Mouse (Mus musculus) thymus, adult 2 months (tissue): ENCODE results near the gene A4galt. TPM values are rescaled to one million over a fixed set of nuclear protein-coding genes. Genes with fewer than 3 reads are reported as not detected.

Experiments used
- DNase-seq: peaks from one replicate; pipeline ENCODE4 v3.0.0; 2021
- H3K27ac ChIP-seq: fragments of 200-500 bp; 2 replicates; pipeline ENCODE4 v1.5.1; 2012; ENCODE audit warnings: low read length, control low read depth; ENCODE audit not compliant: control insufficient read depth, insufficient read depth
- H3K27me3 ChIP-seq: fragments of 200-500 bp; 2 replicates; pipeline ENCODE4 v1.6.1; 2012; ENCODE audit warnings: mild to moderate bottlenecking, low read length, moderate library complexity, mixed read lengths; ENCODE audit not compliant: control insufficient read depth, insufficient read depth
- H3K36me3 ChIP-seq: fragments of 200-500 bp; 2 replicates; pipeline ENCODE4 v1.6.1; 2012; ENCODE audit warnings: mild to moderate bottlenecking, low read length, moderate library complexity; ENCODE audit not compliant: control insufficient read depth, insufficient read depth
- H3K4me1 ChIP-seq: fragments of 200-500 bp; replicated peaks from 2 replicates; pipeline ENCODE4 v1.6.1; 2012; ENCODE audit warnings: low read length; ENCODE audit not compliant: control insufficient read depth, insufficient read depth
- H3K4me3 ChIP-seq: fragments of 200-500 bp; 2 replicates; pipeline ENCODE4 v1.5.1; 2012; ENCODE audit warnings: mild to moderate bottlenecking, low read length, control low read depth, moderate library complexity; ENCODE audit not compliant: control insufficient read depth, insufficient read depth
- CTCF ChIP-seq: fragments of 200-500 bp; IDR thresholded peaks from 2 replicates; pipeline ENCODE4 v1.5.1; 2012; ENCODE audit warnings: mild to moderate bottlenecking, control low read depth, low read length, moderate library complexity, borderline replicate concordance; ENCODE audit not compliant: control insufficient read depth, poor library complexity, insufficient read depth; ENCODE audit errors: extremely low read depth
- POLR2A ChIP-seq: fragments of 200-500 bp; IDR thresholded peaks from 2 replicates; pipeline ENCODE4 v1.6.1; 2012; ENCODE audit warnings: mild to moderate bottlenecking, low read length, control low read depth, moderate library complexity; ENCODE audit not compliant: control insufficient read depth, poor library complexity, insufficient read depth; ENCODE audit errors: extremely low read depth
- WGBS: fragments of 180-500 bp; shearing (Covaris S2); methylation state at CpG from one replicate; pipeline ENCODE4 v1.1.7; 2018; 5-methylcytosine and 5-hydroxymethylcytosine counted together
- polyA plus RNA-seq: library from polyadenylated mRNA; depleted of rRNA; stranded (reverse); fragments of >200 nt; gene quantifications from 2 replicates; pipeline ENCODE4 v1.2.3, GENCODE M21; 2012

The A4galt gene
- polyA plus RNA-seq, 1 experiment, result 5.4 TPM

- Histone ChIP-seq H3K4me1 (no peaks in the 10 kb centered on the region), H3K27me3 (no peaks in the 10 kb centered on the region), H3K27ac (no peak overlapping the region), H3K4me3 (no peak overlapping the region), H3K36me3 (no peaks in the 10 kb centered on the region)
- no peak for DNase-seq
- TF ChIP-seq CTCF, result no peak
- TF ChIP-seq POLR2A, result no peak
- 24% methylated on average over 1 of the region's 1 CpGs for WGBS
Observed at GRCm38 (mm10) chr15:83265269-83265668, 13.7 kb upstream of the A4galt start.

- no peak overlapping the region for H3K4me3 ChIP-seq
- H3K27me3 ChIP-seq, result no peaks in the 10 kb centered on the region
- H3K36me3 ChIP-seq, result no peaks in the 10 kb centered on the region
- TF ChIP-seq POLR2A (no peak), CTCF (no peak)
- no peak for DNase-seq
- 76% methylated on average over 5 of the region's 5 CpGs for WGBS
- H3K4me1 ChIP-seq, result no peaks in the 10 kb centered on the region
- no peak overlapping the region for H3K27ac ChIP-seq
Observed at GRCm38 (mm10) chr15:83263405-83263804, 11.8 kb upstream of the A4galt start.

DNA sequence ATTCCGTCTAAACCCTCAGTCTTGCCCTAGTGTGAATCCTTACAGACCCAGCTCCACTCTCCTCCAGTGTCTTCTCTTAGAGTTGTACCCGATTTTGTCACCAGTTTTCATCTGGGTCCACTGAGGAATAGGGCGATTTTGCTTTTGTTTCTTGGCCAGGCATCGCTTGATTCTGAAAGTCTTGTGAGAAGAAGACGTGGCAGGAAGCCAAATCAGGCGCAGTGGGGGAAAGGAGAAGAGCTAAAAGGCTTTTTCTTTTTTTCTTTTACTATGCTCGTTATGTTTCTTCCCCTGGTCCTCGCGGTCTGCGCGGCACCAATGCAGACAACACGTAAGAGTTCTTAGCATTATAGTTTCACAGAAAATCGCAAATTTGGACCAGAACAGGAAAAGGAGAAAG, 6.3 kb upstream of the A4galt start:
- H3K4me1 ChIP-seq, result no peaks in the 10 kb centered on the region
- DNase-seq, result no peak

GRCm38 (mm10) chr15:83256491-83256890, 4.9 kb upstream of the A4galt start:
- 43% methylated on average over 4 of the region's 4 CpGs for WGBS
- H3K27ac ChIP-seq, result no peak overlapping the region

More for the DNA sequence above, 6.3 kb upstream of the A4galt start:
- Histone ChIP-seq H3K36me3 (no peaks in the 10 kb centered on the region), H3K4me3 (no peak overlapping the region), H3K27me3 (no peaks in the 10 kb centered on the region), H3K27ac (no peak overlapping the region)
- no peak for TF ChIP-seq CTCF
- TF ChIP-seq POLR2A, result no peak
- WGBS, result 47% methylated on average over 13 of the region's 13 CpGs

GRCm38 (mm10) chr15:83255944-83256343, 4.4 kb upstream of the A4galt start:
- H3K36me3 ChIP-seq, result no peaks in the 10 kb centered on the region
- H3K4me1 ChIP-seq, result no peaks in the 10 kb centered on the region
- H3K27me3 ChIP-seq, result peaks cover 6% of the 10 kb centered on the region; the same call in 1 of the 2 replicates
- no peak overlapping the region for H3K27ac ChIP-seq
- DNase-seq, result no peak
- 92% methylated on average over 7 of the region's 7 CpGs for WGBS
- no peak for TF ChIP-seq POLR2A
- no peak for TF ChIP-seq CTCF
- H3K4me3 ChIP-seq, result no peak overlapping the region

More at GRCm38 (mm10) chr15:83256491-83256890, 4.9 kb upstream of the A4galt start:
- Histone ChIP-seq H3K36me3 (no peaks in the 10 kb centered on the region), H3K27me3 (peaks cover 3% of the 10 kb centered on the region; the same call in 1 of the 2 replicates), H3K4me3 (no peak overlapping the region), H3K4me1 (no peaks in the 10 kb centered on the region)
- no peak for DNase-seq
- TF ChIP-seq CTCF, result no peak
- no peak for TF ChIP-seq POLR2A

- H3K27ac ChIP-seq, result no peak overlapping the region
- no peaks in the 10 kb centered on the region for H3K4me1 ChIP-seq
- 97% methylated on average over 4 of the region's 4 CpGs for WGBS
- TF ChIP-seq POLR2A (no peak), CTCF (no peak)
- H3K27me3 ChIP-seq, result peaks cover 7% of the 10 kb centered on the region; the same call in 1 of the 2 replicates
- no peaks in the 10 kb centered on the region for H3K36me3 ChIP-seq
- no peak for DNase-seq
- no peak overlapping the region for H3K4me3 ChIP-seq
Observed at GRCm38 (mm10) chr15:83255191-83255782, 3.7 kb upstream of the A4galt start.

- no peaks in the 10 kb centered on the region for H3K4me1 ChIP-seq
- no peak for DNase-seq
- no peak overlapping the region for H3K27ac ChIP-seq
- peaks cover 10% of the 10 kb centered on the region; the same call in 1 of the 2 replicates for H3K27me3 ChIP-seq
- H3K4me3 ChIP-seq, result no peak overlapping the region
- H3K36me3 ChIP-seq, result no peaks in the 10 kb centered on the region
- TF ChIP-seq CTCF (no peak), POLR2A (no peak)
- 85% methylated on average over 10 of the region's 10 CpGs for WGBS
Observed at GRCm38 (mm10) chr15:83254372-83255070, 2.9 kb upstream of the A4galt start.
